Mouse (Mus musculus): ENCODE measurements at regions not wholly inside any gene's neighbourhood (a gene's known extent, or its start where the extent isn't known, plus 50 kb on each side); places are given as distances from the start of the nearest gene placed in this dataset.
"Not testable (repeated sequence)": the region's sequence is repeated elsewhere in the genome, so short reads cannot be mapped to it uniquely, and the experiment has no call there.

DNA sequence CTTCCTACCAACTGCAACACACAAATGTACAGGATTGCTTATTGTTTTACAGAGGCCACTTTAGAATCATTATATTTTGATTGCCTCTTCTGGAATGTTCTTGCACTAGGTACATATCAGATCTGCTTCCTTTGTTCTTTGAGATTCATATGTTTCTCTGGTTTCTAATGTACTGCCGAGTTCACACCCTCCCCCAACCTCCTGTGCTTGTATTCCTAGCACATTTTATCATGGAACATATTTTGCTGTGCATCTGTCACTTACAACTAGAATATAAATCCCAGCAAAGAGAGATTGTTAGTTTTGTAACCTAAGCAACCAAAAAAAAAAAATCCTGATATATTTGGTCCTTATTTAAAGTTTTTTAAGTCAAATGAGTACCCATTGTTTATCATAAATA lies 141.4 kb upstream of the Lrp1b start:
- peak in 1 of 2 experiments; percentile 30 for DNase-seq (ENCODE audit: low spot score in 2 of 2)

DNA sequence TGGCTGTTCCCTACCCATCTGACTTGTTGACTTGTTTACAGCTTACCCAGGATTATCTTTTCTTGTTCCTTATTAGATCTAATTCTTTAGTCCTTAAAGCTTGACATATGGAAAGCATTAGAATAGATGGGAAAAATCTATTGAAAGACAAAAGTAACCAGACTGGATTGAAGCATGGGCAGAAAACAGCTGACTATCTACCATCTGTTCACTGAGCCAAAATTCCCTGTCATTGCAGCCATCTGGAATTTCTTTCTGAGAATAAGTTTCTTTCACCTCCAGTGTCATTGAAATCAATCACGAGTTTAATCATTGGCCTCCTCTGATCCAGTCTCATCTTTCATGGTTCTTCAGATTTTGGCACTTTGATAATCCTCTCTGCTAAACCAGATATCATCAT lies 130.6 kb upstream of the Lrp1b start:
- DNase-seq (ENCODE audit: low spot score in 2 of 2), result no peak

DNA sequence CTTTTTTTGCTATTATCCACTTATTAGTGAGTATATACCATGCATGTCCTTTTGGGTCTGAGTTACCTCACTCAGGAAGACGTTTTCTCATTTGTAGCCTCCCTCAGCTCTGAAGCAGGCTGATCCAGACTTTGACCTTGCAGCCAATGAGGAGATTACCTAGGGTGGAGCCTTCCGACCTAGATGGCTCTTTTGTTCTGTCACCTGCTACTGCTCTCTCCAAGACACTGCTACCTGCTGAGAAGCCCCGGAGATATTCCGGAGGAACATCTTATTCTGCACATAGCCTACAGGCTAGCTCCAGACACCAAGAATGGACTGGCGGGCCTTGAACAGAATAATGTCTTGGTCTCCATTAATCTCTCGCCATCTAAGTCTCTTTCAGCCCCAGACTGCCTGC lies 87.1 kb upstream of the Lrp1b start:
- DNase-seq (ENCODE audit: low spot score in 2 of 2), result not testable (repeated sequence)
